Mouse (Mus musculus): ENCODE results near the gene Msl1.

Msl1 gene

GRCm38 (mm10) chr11:98795015-98795713, at the start of gene Msl1:
Msl1 (plus strand) TSS chr11:98795516.
- peak; percentile 85 for DNase-seq

- DNase-seq = no peak
Observed at GRCm38 (mm10) chr11:98745932-98746853, 49.1 kb upstream of the Msl1 start.

GRCm38 (mm10) chr11:98746855-98747693, 48.2 kb upstream of the Msl1 start:
- peak in 1 of 2 experiments; percentile 60 for DNase-seq

- no peak for DNase-seq
Observed at GRCm38 (mm10) chr11:98747804-98748505, 47.4 kb upstream of the Msl1 start.

GRCm38 (mm10) chr11:98748506-98749416, 46.6 kb upstream of the Msl1 start:
- no peak for DNase-seq

DNA sequence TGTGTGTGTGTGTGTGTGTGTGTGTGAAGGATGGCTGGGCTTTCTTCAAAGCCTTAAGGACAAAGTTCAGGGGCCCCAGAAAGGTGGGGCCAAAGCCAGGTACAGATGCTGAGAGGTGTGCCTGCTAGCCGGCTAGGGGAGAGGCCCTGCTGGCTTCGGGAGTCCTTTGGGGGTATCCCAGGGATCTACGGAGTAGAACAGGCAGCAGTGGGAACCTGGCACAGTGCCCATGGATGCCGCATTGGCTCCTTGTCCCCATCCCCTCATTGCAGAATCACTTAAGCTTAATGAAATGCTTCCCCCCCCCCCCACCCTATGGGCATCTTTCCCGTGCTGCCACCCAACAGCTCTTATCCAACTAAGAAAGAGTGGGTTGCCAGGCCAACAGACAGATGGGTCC, 45.6 kb upstream of the Msl1 start:
- no peak for DNase-seq

- no peak for DNase-seq
Observed at GRCm38 (mm10) chr11:98750351-98751201, 44.7 kb upstream of the Msl1 start.

- DNase-seq = no peak
Observed at GRCm38 (mm10) chr11:98751221-98751782, 44.0 kb upstream of the Msl1 start.

GRCm38 (mm10) chr11:98752562-98753140, 42.7 kb upstream of the Msl1 start:
- DNase-seq = no peak

DNA sequence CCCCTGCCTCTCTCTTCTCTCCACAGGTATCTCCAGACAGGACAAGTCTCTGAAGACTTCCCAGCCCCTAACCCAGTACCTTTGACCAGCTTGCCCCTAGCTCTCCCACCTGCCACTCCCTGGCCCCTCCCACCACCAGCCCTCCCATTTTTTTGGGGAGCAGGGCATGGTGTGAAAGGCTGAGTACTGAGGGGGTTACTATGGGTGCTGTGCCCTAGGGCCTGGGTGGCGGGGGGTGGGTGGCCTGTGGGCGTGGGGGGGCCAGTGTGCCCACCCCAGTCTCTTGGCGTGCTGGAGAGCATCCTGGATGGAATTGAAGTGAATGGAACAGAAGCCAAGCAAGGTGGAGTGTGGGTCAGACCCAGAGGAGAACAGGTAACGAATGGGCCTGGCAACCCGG, 42.1 kb upstream of the Msl1 start:
- DNase-seq = no peak

GRCm38 (mm10) chr11:98754151-98754620, 41.1 kb upstream of the Msl1 start:
- no peak for DNase-seq

GRCm38 (mm10) chr11:98754621-98755181, 40.6 kb upstream of the Msl1 start:
- DNase-seq = peak; percentile 48 to 66

DNA sequence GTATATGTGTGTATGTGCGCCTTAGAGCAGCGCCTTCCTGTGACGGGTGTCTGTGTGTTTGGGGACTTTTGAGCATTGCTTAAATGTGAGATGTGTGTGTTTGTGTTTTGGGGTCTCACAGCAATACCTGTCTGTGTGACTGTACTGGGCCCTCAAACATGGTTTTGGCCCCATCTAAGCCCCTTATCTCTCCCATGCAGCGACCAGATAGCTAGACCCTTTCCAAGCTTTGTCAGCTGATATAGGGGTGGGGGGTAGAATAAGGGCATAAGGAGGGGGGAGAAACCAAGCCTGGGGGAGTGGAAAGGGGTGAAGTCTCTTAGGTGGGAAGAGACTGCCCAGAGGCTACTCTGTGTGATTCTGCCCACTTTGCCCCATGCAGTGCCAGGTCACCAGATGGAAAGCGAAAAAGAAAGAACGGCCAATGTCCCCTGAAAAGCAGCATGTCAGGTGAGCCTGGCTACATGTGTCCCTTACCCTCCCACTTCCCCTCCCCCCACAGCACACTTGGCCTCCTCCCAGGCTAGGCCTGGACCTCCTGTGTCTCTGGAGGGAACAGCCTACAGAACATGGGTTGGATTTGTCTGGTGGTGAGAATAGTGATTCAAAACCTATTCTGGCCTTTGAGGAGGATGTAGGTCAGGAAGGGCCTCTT, 39.5 kb upstream of the Msl1 start:
- no peak for DNase-seq

DNA sequence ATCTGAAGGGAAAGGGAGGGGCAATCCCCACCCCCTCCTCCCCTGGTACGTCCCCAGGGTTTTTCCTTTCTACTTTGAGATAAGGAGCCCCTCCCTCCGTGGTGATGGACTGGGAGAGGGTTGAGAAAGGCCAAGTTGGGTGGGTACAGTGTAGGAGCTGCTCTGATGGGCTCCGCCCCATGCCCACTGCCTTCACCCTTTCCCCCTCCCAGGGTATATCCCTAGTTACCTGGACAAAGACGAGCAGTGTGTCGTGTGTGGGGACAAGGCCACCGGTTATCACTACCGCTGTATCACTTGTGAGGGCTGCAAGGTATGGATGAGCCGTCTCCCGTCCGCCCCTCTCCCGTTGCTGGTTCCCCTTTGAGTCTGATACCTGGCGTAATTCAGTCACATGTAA, 38.6 kb upstream of the Msl1 start:
- DNase-seq = no peak

DNA sequence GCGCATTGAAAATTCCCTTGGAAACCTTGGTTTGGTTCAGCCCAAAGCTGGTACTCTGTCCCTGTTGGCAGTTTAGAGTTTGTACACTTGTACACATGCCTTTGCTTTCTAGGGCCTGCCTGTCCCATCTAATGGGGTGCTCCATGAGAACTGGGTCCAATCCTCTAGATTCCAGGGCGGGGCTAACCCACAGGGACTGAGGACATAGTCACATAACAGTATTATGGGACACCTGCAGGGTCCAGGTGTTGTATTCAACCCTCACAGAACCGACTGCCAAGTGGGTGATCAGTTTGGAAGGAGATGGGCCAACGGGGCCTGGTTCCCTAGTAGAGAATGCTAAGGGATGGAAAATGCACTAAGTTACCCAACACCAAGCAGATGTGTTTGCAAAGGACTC, 33.4 kb upstream of the Msl1 start:
- no peak for DNase-seq

DNA sequence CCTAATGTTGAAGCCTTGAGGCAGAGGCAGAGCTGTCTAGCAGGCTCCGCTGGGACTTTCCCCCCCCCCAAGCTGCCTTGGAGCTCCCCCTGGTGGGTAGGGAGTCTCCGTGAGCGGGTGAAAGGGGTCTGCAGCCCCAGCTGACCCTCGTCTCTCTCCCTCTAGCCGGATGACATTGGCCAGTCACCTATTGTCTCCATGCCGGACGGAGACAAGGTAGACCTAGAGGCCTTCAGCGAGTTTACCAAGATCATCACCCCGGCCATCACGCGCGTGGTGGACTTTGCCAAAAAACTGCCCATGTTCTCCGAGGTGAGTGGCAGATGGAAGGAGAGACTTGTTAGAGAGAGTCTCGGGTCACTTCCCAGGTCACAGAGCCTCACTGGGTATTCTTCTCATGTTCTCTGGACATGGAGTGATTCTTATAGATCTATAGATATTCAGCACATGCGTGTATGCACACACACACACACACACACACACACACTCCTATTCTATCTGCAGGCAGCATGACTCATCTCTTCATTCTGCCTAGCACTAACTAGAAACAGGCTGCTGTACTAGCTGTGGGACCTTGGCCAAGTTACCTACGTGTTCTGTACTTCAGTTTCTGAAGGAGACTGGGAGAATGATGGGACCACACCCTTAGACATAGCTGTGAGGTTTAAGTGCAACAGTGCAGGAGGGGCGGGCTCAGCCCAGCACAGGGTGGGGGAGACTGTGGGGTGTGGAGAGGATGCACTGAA, 32.4 kb upstream of the Msl1 start:
- DNase-seq = no peak

DNA sequence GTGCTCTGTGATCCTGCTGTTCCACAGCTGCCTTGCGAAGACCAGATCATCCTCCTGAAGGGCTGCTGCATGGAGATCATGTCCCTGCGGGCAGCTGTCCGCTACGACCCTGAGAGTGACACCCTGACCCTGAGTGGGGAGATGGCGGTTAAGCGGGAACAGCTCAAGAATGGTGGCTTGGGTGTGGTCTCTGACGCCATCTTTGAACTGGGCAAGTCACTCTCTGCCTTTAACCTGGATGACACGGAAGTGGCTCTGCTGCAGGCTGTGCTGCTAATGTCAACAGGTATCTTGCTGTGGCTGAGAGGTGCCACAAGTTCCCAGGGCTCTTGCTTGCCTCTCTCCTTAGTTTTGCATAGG, 31.8 kb upstream of the Msl1 start:
- no peak for DNase-seq

GRCm38 (mm10) chr11:98764091-98764490, 31.2 kb upstream of the Msl1 start:
- no peak for DNase-seq
